In genomic region chr9:64021319-64021850, GRCm38 (mm10) we compare ENCODE assay signal across 8 mouse cellular contexts. TPM values are rescaled to one million over a fixed set of nuclear protein-coding genes. Genes with fewer than 3 reads are reported as not detected.
DNase-seq lines count a peak whose midpoint lies in the region; ATAC-seq and TF ChIP-seq lines count a peak whose summit lies in the region.

No protein-coding gene starts in this region.

- TF ChIP-seq POLR2A in embryonic fibroblast, embryonic 13.5 days (IDR thresholded peaks at IDR 0.05; ENCODE audit: low read depth, low read length), result no peak

- no peaks in the 10 kb centered on the region for H3K4me1 ChIP-seq in embryonic fibroblast, embryonic 13.5 days (ENCODE audit: control insufficient read depth, insufficient read depth, low read length)
- H3K4me1 ChIP-seq in liver, embryonic 12.5 days, result peaks cover 97% of the 10 kb centered on the region

- peak overlapping the region; percentile 98 for H3K4me2 ChIP-seq in liver, embryonic 12.5 days

- no peaks in the 10 kb centered on the region for H3K9me3 ChIP-seq in liver, embryonic 12.5 days (replicated peaks)

- H3K36me3 ChIP-seq in liver, embryonic 12.5 days, result peaks cover 5% of the 10 kb centered on the region; the same call in 1 of the 2 replicates

- ATAC-seq in liver, embryonic 12.5 days, result no peak
- ATAC-seq in erythroid progenitor cell, adult 5-6 weeks (replicated peaks; ENCODE audit: low FRiP score, poor library complexity, severe bottlenecking), result no peak

- no peak for DNase-seq in gastrocnemius, adult 2 months
- DNase-seq in gastrocnemius, postnatal 4 days (ENCODE audit: low spot score in 2 of 2), result no peak
- DNase-seq in 3T3-L1 (ENCODE audit: low read depth, low spot score), result peak; percentile 55
- peak; percentile 28 for DNase-seq in thymus, postnatal 14 days
- no peak for DNase-seq in right cerebral cortex, postnatal 4 days

- intact Hi-C loops in gastrocnemius, adult 2 months (cut with DNase I), result no loop called here

- H3K27ac ChIP-seq in gastrocnemius, adult 2 months, result peak overlapping the region; percentile 93
- H3K27ac ChIP-seq in embryonic fibroblast, embryonic 13.5 days (ENCODE audit: insufficient read depth, low read length), result peak overlapping the region; percentile 76
- peak overlapping the region; percentile 94 for H3K27ac ChIP-seq in liver, embryonic 12.5 days

- no peak for TF ChIP-seq CTCF in gastrocnemius, adult 2 months (IDR thresholded peaks at IDR 0.05)
- no peak for TF ChIP-seq CTCF in embryonic fibroblast, embryonic 13.5 days (IDR thresholded peaks at IDR 0.05; ENCODE audit: borderline replicate concordance, insufficient read depth, low read length)

- peak overlapping the region; percentile 91 for H3K4me3 ChIP-seq in gastrocnemius, adult 2 months
- peak overlapping the region; percentile 58 for H3K4me3 ChIP-seq in embryonic fibroblast, embryonic 13.5 days (ENCODE audit: insufficient read depth, low read length)
- H3K4me3 ChIP-seq in liver, embryonic 12.5 days, result peak overlapping the region; percentile 66

- under 1% methylated on average over 30 of the region's 32 CpGs for WGBS in liver, embryonic 12.5 days (ENCODE audit: insufficient replicate concordance)

- H3K27me3 ChIP-seq in liver, embryonic 12.5 days (replicated peaks), result peaks cover 41% of the 10 kb centered on the region

- peak overlapping the region; percentile 76 for H3K9ac ChIP-seq in liver, embryonic 12.5 days

RNA-seq across cellular contexts. Expression of gene Smad6, which starts 0.5 kb away (rescaled TPM):
- total RNA-seq in gastrocnemius, adult 2 months (2021), result 1 to 10 TPM; 2.2 to 5.7 TPM
- 1 to 10 TPM; 5.6 to 7.2 TPM for total RNA-seq in gastrocnemius, postnatal 4 days (2021)
- 7.5 and 8.3 TPM in 2 replicates for polyA plus RNA-seq in embryonic fibroblast, embryonic 13.5 days (2011; ENCODE audit: insufficient read length, low read depth, missing spikeins)
- polyA plus RNA-seq in liver, embryonic 12.5 days (2016; fragmentation: Nextera tagmentation; extraction: Ambion mirVana), result 11.7 and 12.9 TPM in 2 replicates
- not detected in 2 replicates for total RNA-seq in erythroid progenitor cell, adult 5-6 weeks (2015; ENCODE audit: low replicate concordance)
- total RNA-seq in erythroid progenitor cell, adult 5-6 weeks (2017; ENCODE audit: low replicate concordance), result 0.39 TPM in 1 of 2 replicates, not detected in the other

Comparison
In these comparisons a context has a peak if more than half of its experiments do, and no peak if none do; other contexts are left out.
1. DNase-seq: peak in 3T3-L1 (single experiment) and thymus, postnatal 14 days (single experiment); none in gastrocnemius, adult 2 months (single experiment), gastrocnemius, postnatal 4 days (0 of 2) and right cerebral cortex, postnatal 4 days (single experiment).
2. Peak in every context shown above with its lines, with median percentiles within 50 percentile points of each other: H3K27ac ChIP-seq and H3K4me3 ChIP-seq.